Comparison of ENCODE assay signal across 8 mouse cellular contexts in the genomic region with DNA sequence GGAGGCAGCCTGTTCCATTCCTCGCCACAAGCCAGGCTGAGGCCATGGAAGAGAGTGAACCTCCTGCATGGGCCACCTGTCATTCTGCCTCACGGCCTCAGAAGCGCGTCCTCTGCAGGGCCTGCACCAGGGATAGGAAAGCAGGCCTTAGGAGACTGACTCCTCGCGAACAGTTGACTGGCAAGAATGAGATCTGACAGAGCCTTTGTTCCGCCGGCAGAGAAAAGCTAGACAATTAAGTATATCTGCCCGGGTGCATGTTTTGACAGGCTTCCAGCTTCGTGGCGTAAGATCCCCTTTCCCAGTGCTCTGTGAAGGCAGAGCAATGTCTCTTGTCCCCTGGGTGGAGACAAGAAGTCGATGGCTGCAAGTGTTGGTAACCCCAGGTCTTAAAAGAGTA. TPM values are rescaled to one million over a fixed set of nuclear protein-coding genes. Genes with fewer than 3 reads are reported as not detected.
DNase-seq lines count a peak whose midpoint lies in the region; ATAC-seq and TF ChIP-seq lines count a peak whose summit lies in the region.

No protein-coding gene starts in this region.

- no peak overlapping the region for H3K9ac ChIP-seq in intestine, embryonic 14.5 days (ENCODE audit: low read length)
- no peak overlapping the region for H3K9ac ChIP-seq in intestine, postnatal 0 days (ENCODE audit: low read depth, low read length)
- peak overlapping the region; percentile 41 for H3K9ac ChIP-seq in forebrain, embryonic 13.5 days
- peak overlapping the region; percentile 40 for H3K9ac ChIP-seq in midbrain, embryonic 13.5 days (replicated peaks)

- TF ChIP-seq CTCF in intestine, postnatal 0 days (IDR thresholded peaks at IDR 0.05; ENCODE audit: low read depth): no peak

- no peak overlapping the region for H3K4me2 ChIP-seq in intestine, embryonic 14.5 days (ENCODE audit: low read length)
- H3K4me2 ChIP-seq in intestine, postnatal 0 days (replicated peaks; ENCODE audit: low read depth): no peak overlapping the region
- H3K4me2 ChIP-seq in forebrain, embryonic 13.5 days: peak overlapping the region; percentile 47
- H3K4me2 ChIP-seq in midbrain, embryonic 13.5 days (replicated peaks): peak overlapping the region; percentile 33

- no peaks in the 10 kb centered on the region for H3K9me3 ChIP-seq in intestine, embryonic 14.5 days (ENCODE audit: control insufficient read depth, low read length)
- H3K9me3 ChIP-seq in intestine, postnatal 0 days (ENCODE audit: control insufficient read depth): no peaks in the 10 kb centered on the region
- no peaks in the 10 kb centered on the region for H3K9me3 ChIP-seq in forebrain, embryonic 13.5 days (replicated peaks)
- no peaks in the 10 kb centered on the region for H3K9me3 ChIP-seq in midbrain, embryonic 13.5 days

- no peak for ATAC-seq in intestine, embryonic 14.5 days (replicated peaks; ENCODE audit: low FRiP score, low TSS enrichment, low read depth)
- ATAC-seq in intestine, postnatal 0 days: no peak
- ATAC-seq in forebrain, embryonic 13.5 days: no peak
- no peak for ATAC-seq in midbrain, embryonic 13.5 days

- H3K27ac ChIP-seq in intestine, embryonic 14.5 days (ENCODE audit: low read depth): 0 out of 2 replicates have a peak overlapping the region, but pooled peaks have one; percentile 9
- H3K27ac ChIP-seq in intestine, postnatal 0 days (ENCODE audit: low read depth, low read length): no peak overlapping the region
- H3K27ac ChIP-seq in forebrain, embryonic 13.5 days: peak overlapping the region; percentile 91
- peak overlapping the region; percentile 80 for H3K27ac ChIP-seq in midbrain, embryonic 13.5 days

- H3K4me1 ChIP-seq in intestine, embryonic 14.5 days (replicated peaks; ENCODE audit: control insufficient read depth, insufficient read depth, low read length): peaks cover 18% of the 10 kb centered on the region
- no peaks in the 10 kb centered on the region for H3K4me1 ChIP-seq in intestine, postnatal 0 days (replicated peaks; ENCODE audit: control insufficient read depth, insufficient read depth, low read length)
- peaks cover 60% of the 10 kb centered on the region for H3K4me1 ChIP-seq in forebrain, embryonic 13.5 days
- peaks cover 72% of the 10 kb centered on the region for H3K4me1 ChIP-seq in midbrain, embryonic 13.5 days (replicated peaks)

- no peaks in the 10 kb centered on the region for H3K36me3 ChIP-seq in intestine, embryonic 14.5 days (ENCODE audit: control insufficient read depth, insufficient read depth, low read length)
- no peaks in the 10 kb centered on the region for H3K36me3 ChIP-seq in intestine, postnatal 0 days (ENCODE audit: control insufficient read depth, insufficient read depth)
- 0 out of 2 replicates have a peak, but pooled peaks cover 3% of the 10 kb centered on the region for H3K36me3 ChIP-seq in forebrain, embryonic 13.5 days (ENCODE audit: poor library complexity, severe bottlenecking)
- no peaks in the 10 kb centered on the region for H3K36me3 ChIP-seq in midbrain, embryonic 13.5 days

- WGBS in intestine, embryonic 14.5 days: 28% methylated on average over 12 of the region's 12 CpGs
- 56% methylated on average over 12 of the region's 12 CpGs for WGBS in intestine, postnatal 0 days
- 2% methylated on average over 12 of the region's 12 CpGs for WGBS in forebrain, embryonic 13.5 days
- 2% methylated on average over 12 of the region's 12 CpGs for WGBS in midbrain, embryonic 13.5 days

- H3K4me3 ChIP-seq in intestine, embryonic 14.5 days (ENCODE audit: low read depth, low read length): no peak overlapping the region
- no peak overlapping the region for H3K4me3 ChIP-seq in intestine, postnatal 0 days (ENCODE audit: low read depth, low read length)
- peak overlapping the region; percentile 9; the same call in 1 of the 2 replicates for H3K4me3 ChIP-seq in forebrain, embryonic 13.5 days
- H3K4me3 ChIP-seq in midbrain, embryonic 13.5 days (replicated peaks): no peak overlapping the region

- H3K27me3 ChIP-seq in intestine, embryonic 14.5 days (replicated peaks; ENCODE audit: control insufficient read depth, insufficient read depth, low read length): no peaks in the 10 kb centered on the region
- no peaks in the 10 kb centered on the region for H3K27me3 ChIP-seq in intestine, postnatal 0 days (replicated peaks; ENCODE audit: control insufficient read depth, insufficient read depth, low read length)
- H3K27me3 ChIP-seq in forebrain, embryonic 13.5 days: no peaks in the 10 kb centered on the region
- H3K27me3 ChIP-seq in midbrain, embryonic 13.5 days: no peaks in the 10 kb centered on the region

- DNase-seq in intestine, embryonic 14.5 days (ENCODE audit: low spot score): peak; percentile 51
- peak; percentile 71 to 74 for DNase-seq in cerebellum, postnatal 10 days
- DNase-seq in natural killer cell, adult 2 months (ENCODE audit: low spot score in 2 of 2): no peak
- no peak for DNase-seq in right cerebral cortex, postnatal 36 days (ENCODE audit: low spot score in 2 of 2)
- DNase-seq in gastrocnemius, postnatal 10 days: no peak

RNA-seq across cellular contexts. Expression of a gene that starts 32.0 kb away (rescaled TPM):
- 14.2 and 14.9 TPM in 2 replicates for polyA plus RNA-seq in intestine, embryonic 14.5 days (2014; fragmentation: Nextera tagmentation; extraction: Ambion mirVana)
- polyA plus RNA-seq in intestine, postnatal 0 days (2015; fragmentation: Nextera tagmentation; extraction: Ambion mirVana): 3.1 and 3.6 TPM in 2 replicates
- polyA plus RNA-seq in forebrain, embryonic 13.5 days (2015; fragmentation: Nextera tagmentation; extraction: Ambion mirVana): 20.6 and 21.2 TPM in 2 replicates
- 22.5 and 27.3 TPM in 2 replicates for polyA plus RNA-seq in midbrain, embryonic 13.5 days (2015; fragmentation: Nextera tagmentation; extraction: Ambion mirVana)
- total RNA-seq in gastrocnemius, postnatal 10 days (2021): 10 to 100 TPM; 14.0 to 15.9 TPM

Comparison
In these comparisons a context has a peak if more than half of its experiments do, and no peak if none do; other contexts are left out.
1. DNase-seq: peak in intestine, embryonic 14.5 days (single experiment) and cerebellum, postnatal 10 days (2 of 2); none in natural killer cell, adult 2 months (0 of 2), right cerebral cortex, postnatal 36 days (0 of 2) and gastrocnemius, postnatal 10 days (single experiment).
2. H3K4me2 ChIP-seq: peak in forebrain, embryonic 13.5 days (single experiment) and midbrain, embryonic 13.5 days (single experiment); none in intestine, embryonic 14.5 days (single experiment) and intestine, postnatal 0 days (single experiment).
3. H3K9ac ChIP-seq: peak in forebrain, embryonic 13.5 days (single experiment) and midbrain, embryonic 13.5 days (single experiment); none in intestine, embryonic 14.5 days (single experiment) and intestine, postnatal 0 days (single experiment).